Mouse (Mus musculus) liver, postnatal 0 days (tissue): ENCODE data around the gene Scrg1. TPM values are rescaled to one million over a fixed set of nuclear protein-coding genes. Genes with fewer than 3 reads are reported as not detected.
"Not testable (repeated sequence)": the region's sequence is repeated elsewhere in the genome, so short reads cannot be mapped to it uniquely, and the experiment has no call there.

Experiments
- ATAC-seq: fragments of 200-750 bp; cut with Nextera tagmentation; 2 replicates; pipeline ENCODE4 v1.8.0; 2017; ENCODE audit warnings: mild to moderate bottlenecking, moderate library complexity
- DNase-seq: peaks from one replicate; pipeline ENCODE4 v3.0.0-alpha.2; 2016
- H3K27ac ChIP-seq: fragments of 300-500 bp; sonication (generic); 2 replicates; pipeline ENCODE4 v1.5.1; 2014; ENCODE audit warnings: antibody characterized with exemption, moderate library complexity, mild to moderate bottlenecking, low read depth
- H3K27me3 ChIP-seq: fragments of 300-500 bp; sonication (generic); 2 replicates; pipeline ENCODE4 v1.6.1; 2014; ENCODE audit warnings: low read length, control low read depth, mixed read lengths; ENCODE audit not compliant: insufficient read depth
- H3K36me3 ChIP-seq: fragments of 300-500 bp; sonication (generic); replicated peaks from 2 replicates; pipeline ENCODE4 v1.6.1; 2014; ENCODE audit warnings: mild to moderate bottlenecking, control low read depth, low read length, moderate library complexity, mixed read lengths; ENCODE audit not compliant: insufficient read depth
- H3K4me1 ChIP-seq: fragments of 300-500 bp; sonication (generic); 2 replicates; pipeline ENCODE4 v1.6.1; 2014; ENCODE audit warnings: antibody characterized with exemption, mild to moderate bottlenecking, control low read depth; ENCODE audit not compliant: insufficient read depth
- H3K4me2 ChIP-seq: fragments of 300-500 bp; sonication (generic); 2 replicates; pipeline ENCODE4 v1.6.1; 2014; ENCODE audit warnings: low read depth, mild to moderate bottlenecking, low read length, moderate library complexity, mixed read lengths
- H3K4me3 ChIP-seq: fragments of 300-500 bp; sonication (generic); 2 replicates; pipeline ENCODE4 v1.5.1; 2014; ENCODE audit warnings: low read depth, low read length
- H3K9ac ChIP-seq: fragments of 300-500 bp; sonication (generic); replicated peaks from 2 replicates; pipeline ENCODE4 v1.6.1; 2014; ENCODE audit warnings: mild to moderate bottlenecking, moderate library complexity
- H3K9me3 ChIP-seq: fragments of 300-500 bp; sonication (generic); 2 replicates; pipeline ENCODE4 v1.6.1; 2016; ENCODE audit warnings: mild to moderate bottlenecking, control low read depth, low read length, mixed read lengths
- CTCF ChIP-seq: sonication (generic); IDR thresholded peaks from 2 replicates; pipeline ENCODE4 v1.5.1; 2016; ENCODE audit warnings: antibody characterized with exemption, low read depth
- EP300 ChIP-seq: IDR thresholded peaks from 2 replicates; pipeline ENCODE4 v1.6.1; 2016; ENCODE audit warnings: antibody characterized with exemption, low read depth, mild to moderate bottlenecking
- WGBS: fragments of 180-500 bp; shearing (Covaris S2); extraction: QIAGEN DNeasy Blood & Tissue Kit; methylation state at CpG from one replicate; pipeline ENCODE4 v1.1.7; 2014; ENCODE audit not compliant: insufficient replicate concordance; 5-methylcytosine and 5-hydroxymethylcytosine counted together
- polyA plus RNA-seq: library from polyadenylated mRNA; unstranded; fragments of >200 nt; fragmentation: Nextera tagmentation; extraction: Ambion mirVana; gene quantifications from 2 replicates; pipeline ENCODE4 v1.2.1, GENCODE M21; 2015

Gene Scrg1
- polyA plus RNA-seq, 1 experiment from 2014 or later: 1.6 TPM

DNA sequence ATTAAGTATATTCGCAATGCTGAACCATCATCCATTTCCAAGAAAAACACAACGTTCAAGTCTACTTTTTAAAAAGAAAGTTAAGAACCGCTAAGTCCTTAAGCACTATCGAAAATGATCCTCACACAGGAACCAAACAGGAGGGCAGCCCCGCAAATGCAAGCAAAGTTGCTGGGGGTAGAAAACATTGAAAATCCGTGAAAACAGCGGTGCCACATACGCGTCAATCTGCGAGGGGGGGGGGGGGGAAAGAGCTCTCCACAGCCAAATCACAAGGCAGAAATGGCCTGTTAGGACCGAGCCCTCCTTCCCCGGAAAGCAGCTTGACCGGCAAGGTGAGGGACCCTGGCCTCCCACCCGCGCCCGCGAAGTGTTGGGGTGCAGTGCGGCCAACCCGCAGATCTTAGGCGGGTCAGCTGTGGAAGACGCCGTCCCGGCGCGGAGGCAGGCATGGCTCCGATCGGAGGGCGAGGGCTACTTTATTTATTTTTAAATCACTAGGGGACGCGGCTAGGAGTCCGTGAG, 55.1 kb downstream of the Scrg1 start:
- Histone ChIP-seq H3K9ac (peak overlapping the region; percentile 88), H3K4me1 (peaks cover 13% of the 10 kb centered on the region; the same call in 1 of the 2 replicates), H3K27ac (peak overlapping the region; percentile 71), H3K27me3 (no peaks in the 10 kb centered on the region), H3K36me3 (peaks cover 19% of the 10 kb centered on the region), H3K4me2 (peak overlapping the region; percentile 97), H3K4me3 (peak overlapping the region; percentile 80), H3K9me3 (no peaks in the 10 kb centered on the region)
- DNase-seq: peak; percentile 59
- no peak for ATAC-seq
- TF ChIP-seq CTCF (no peak), EP300 (no peak)
- 2% methylated on average over 31 of the region's 31 CpGs for WGBS

- H3K9ac ChIP-seq: peak within 1 kb of the TSS; percentile 100
- no peaks in the 10 kb centered on the region for H3K27me3 ChIP-seq
- under 1% methylated on average over 62 of the region's 63 CpGs for WGBS
- DNase-seq: peak; percentile 100
- TF ChIP-seq CTCF (no peak), EP300 (peak; percentile 92)
- H3K4me1 ChIP-seq: peaks cover 13% of the 10 kb centered on the region; the same call in 1 of the 2 replicates
- ATAC-seq: peak; percentile 99
- H3K4me3 ChIP-seq: peak within 1 kb of the TSS; percentile 95
- no peaks in the 10 kb centered on the region for H3K9me3 ChIP-seq
- peak within 1 kb of the TSS; percentile 100 for H3K27ac ChIP-seq
- H3K4me2 ChIP-seq: peak within 1 kb of the TSS; percentile 97
- peaks cover 25% of the 10 kb centered on the region for H3K36me3 ChIP-seq
These were observed 55.8 kb downstream of the Scrg1 start, which contains the start of gene Hmgb2 for GRCm38 (mm10) chr8:57511316-57512118. Gene Hmgb2 (plus strand): TSS chr8:57511907.

GRCm38 (mm10) chr8:57512141-57513056, 56.7 kb downstream of the Scrg1 start:
- Histone ChIP-seq H3K4me2 (peak overlapping the region; percentile 71), H3K9me3 (no peaks in the 10 kb centered on the region), H3K9ac (peak overlapping the region; percentile 100), H3K27ac (peak overlapping the region; percentile 100), H3K4me1 (peaks cover 13% of the 10 kb centered on the region; the same call in 1 of the 2 replicates), H3K27me3 (no peaks in the 10 kb centered on the region), H3K4me3 (peak overlapping the region; percentile 95), H3K36me3 (peaks cover 31% of the 10 kb centered on the region)
- ATAC-seq (peak; percentile 51), DNase-seq (peak; percentile 75)
- WGBS: under 1% methylated on average over 61 of the region's 96 CpGs
- TF ChIP-seq CTCF: no peak
- no peak for TF ChIP-seq EP300

- peaks cover 39% of the 10 kb centered on the region for H3K36me3 ChIP-seq
- H3K27me3 ChIP-seq, H3K9me3 ChIP-seq, ATAC-seq, DNase-seq: not testable (repeated sequence)
- H3K4me1 ChIP-seq: peaks cover 13% of the 10 kb centered on the region; the same call in 1 of the 2 replicates
- H3K27ac ChIP-seq: peak overlapping the region; percentile 100
- 3% methylated on average over 9 of the region's 10 CpGs for WGBS
- peak overlapping the region; percentile 95 for H3K4me3 ChIP-seq
- peak overlapping the region; percentile 71 for H3K4me2 ChIP-seq
- peak; percentile 25; the same call in 1 of the 2 replicates for TF ChIP-seq EP300
- peak overlapping the region; percentile 100 for H3K9ac ChIP-seq
These were observed 57.5 kb downstream of the Scrg1 start for GRCm38 (mm10) chr8:57513178-57513661.

GRCm38 (mm10) chr8:57516685-57517084, 61.0 kb downstream of the Scrg1 start:
- not testable (repeated sequence) for H3K9ac ChIP-seq, H3K27ac ChIP-seq, H3K9me3 ChIP-seq, H3K4me3 ChIP-seq, DNase-seq, H3K4me1 ChIP-seq, ATAC-seq, H3K27me3 ChIP-seq
- peaks cover 49% of the 10 kb centered on the region for H3K36me3 ChIP-seq
- WGBS: 93% methylated on average over 4 of the region's 5 CpGs
- H3K4me2 ChIP-seq: peak overlapping the region; percentile 7; the same call in 1 of the 2 replicates
